Mouse (Mus musculus) embryo, embryonic 9.5 days (tissue): ENCODE results near the gene Bfar.
A peak's percentile ranks its signal among the peaks of the same experiment; 100 is the strongest.
"Not testable (repeated sequence)": the region's sequence is repeated elsewhere in the genome, so short reads cannot be mapped to it uniquely, and the experiment has no call there.

ENCODE experiments used
- DNase-seq: peaks from one replicate; pipeline ENCODE4 v3.0.0-alpha.2; 2017; ENCODE audit errors: extremely low spot score

Bfar gene

GRCm38 (mm10) chr16:13671685-13672385 lies at the start of gene Bfar, which contains the start of gene 3110001I22Rik:
Bfar (plus strand) TSS chr16:13671858.
3110001I22Rik (plus strand) TSS chr16:13671929.
- DNase-seq, result peak; percentile 92

GRCm38 (mm10) chr16:13628345-13628744 lies 43.3 kb upstream of the Bfar start:
- DNase-seq, result peak; percentile 15

- DNase-seq, result not testable (repeated sequence)
Measured at GRCm38 (mm10) chr16:13638198-13638597, 33.5 kb upstream of the Bfar start.

DNA sequence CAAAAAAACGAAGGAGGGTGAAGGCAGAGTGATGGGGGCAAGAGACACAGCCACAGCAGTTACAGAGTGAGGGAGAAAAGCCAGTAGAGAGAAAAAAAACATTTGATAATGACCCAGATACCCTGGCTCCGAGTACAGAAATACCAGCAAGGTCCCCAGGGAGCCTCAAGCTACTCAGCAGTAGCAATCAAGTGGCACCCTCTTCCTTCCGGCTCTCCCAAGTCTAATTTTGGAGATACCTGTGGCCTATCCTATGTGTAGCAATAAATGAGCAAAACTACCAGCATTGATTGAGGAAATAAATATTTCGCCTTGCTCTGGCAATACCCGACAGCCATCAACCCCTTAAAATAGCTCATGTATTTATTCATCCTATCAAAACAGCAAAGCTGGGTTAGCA lies 32.1 kb upstream of the Bfar start:
- no peak for DNase-seq

GRCm38 (mm10) chr16:13640064-13640463 lies 31.6 kb upstream of the Bfar start:
- peak; percentile 17 for DNase-seq

DNA sequence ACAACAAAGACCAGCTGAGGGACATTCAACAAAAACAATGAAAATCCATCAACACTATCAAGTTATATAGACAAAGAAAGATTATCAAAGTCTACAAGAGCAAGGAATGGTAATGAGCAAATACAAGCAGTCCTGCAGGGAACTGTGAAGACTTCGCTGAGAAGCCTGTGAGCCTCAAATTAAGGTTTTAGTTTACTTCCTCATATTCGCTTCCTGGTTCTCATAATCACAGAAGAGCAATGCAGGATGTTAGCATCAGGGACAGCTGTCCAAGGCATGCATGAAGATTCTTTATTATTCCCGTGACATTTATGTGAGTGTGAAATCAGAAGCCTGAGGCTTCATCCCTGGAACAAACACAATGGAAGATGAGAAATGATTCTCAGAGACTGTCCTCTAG lies 27.2 kb upstream of the Bfar start:
- DNase-seq, result no peak

DNA sequence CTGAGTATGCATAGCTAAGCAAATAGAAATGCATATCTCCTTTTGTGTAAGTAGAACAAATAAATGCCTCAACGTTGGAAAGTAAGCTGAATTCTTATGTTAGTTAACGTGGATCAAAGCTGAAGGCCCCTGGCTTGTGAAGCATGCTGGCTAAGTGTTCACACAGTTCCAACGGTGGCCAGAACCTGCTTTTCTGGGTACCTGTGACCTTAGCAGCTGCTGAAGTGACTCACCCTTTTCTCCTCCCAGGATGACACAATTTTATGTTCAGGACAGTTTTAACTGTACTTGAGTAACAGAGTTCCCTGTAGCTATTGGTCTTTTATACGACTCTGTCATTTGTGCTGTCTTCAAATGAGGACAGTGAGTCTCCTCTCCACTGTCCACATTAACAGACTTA lies 25.7 kb upstream of the Bfar start:
- no peak for DNase-seq

DNA sequence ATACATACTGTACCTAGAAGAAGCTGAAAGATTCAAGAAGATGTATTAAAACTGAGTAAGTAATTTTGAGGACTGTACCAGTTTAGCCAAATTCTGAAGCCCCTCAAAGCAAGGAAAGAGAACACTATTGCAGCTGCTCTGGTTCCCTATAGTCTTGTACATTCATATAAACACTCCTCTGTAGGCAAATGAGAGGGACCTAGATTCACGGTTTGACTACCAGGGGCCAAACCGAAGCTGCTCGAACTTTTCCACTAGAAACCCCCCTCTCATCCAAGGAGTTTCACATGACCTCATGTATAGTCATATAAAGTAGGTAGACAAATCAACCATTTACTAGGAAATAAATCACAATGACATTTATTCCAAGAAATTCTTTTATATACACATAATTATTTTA lies 12.8 kb upstream of the Bfar start:
- DNase-seq, result no peak

GRCm38 (mm10) chr16:13660736-13661135 lies 10.9 kb upstream of the Bfar start:
- no peak for DNase-seq

GRCm38 (mm10) chr16:13667878-13668343 lies 3.7 kb upstream of the Bfar start, which contains the start of gene Parn:
Parn (minus strand) TSS chr16:13668170.
- DNase-seq, result peak; percentile 90

- DNase-seq, result no peak
Measured at GRCm38 (mm10) chr16:13668402-13669108, 3.1 kb upstream of the Bfar start.

DNA sequence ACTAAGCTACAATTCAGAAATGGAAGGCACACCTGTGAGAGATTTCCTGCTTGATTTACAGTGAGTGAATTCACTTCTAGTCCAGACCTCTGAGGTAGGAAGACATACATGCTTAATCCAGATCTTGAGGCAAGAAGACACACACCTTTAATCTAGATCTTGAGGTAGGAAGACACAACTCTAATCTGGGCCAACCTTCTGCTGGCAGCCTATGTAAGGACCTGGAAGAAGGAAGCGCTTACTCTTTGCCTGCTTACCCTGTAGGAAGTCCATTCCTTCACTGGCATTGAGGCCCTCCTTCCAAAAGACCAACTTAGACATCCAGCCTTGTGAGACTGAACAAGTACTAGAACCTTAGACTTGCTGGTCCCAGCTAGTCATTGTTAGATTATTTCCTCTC lies 2.4 kb upstream of the Bfar start:
- no peak for DNase-seq

DNA sequence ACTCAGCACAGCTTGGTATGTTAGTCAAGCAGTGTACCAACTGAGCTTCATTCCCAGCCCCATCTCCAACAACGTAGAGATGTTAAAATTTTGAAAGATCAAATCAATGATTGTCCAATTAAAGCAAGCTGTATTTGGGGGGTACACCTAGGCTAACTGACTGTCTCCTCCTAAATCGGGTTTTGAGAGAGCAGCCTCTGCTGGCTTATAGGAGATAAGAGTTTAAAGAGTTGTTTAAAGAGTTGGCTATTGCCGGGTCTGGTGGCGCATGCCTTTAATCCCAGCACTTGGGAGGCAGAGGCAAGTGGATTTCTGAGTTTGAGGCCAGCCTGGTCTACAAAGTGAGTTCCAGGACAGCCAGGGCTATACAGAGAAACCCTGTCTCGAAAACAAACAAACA lies 762 bp upstream of the Bfar start:
- DNase-seq, result not testable (repeated sequence)

DNA sequence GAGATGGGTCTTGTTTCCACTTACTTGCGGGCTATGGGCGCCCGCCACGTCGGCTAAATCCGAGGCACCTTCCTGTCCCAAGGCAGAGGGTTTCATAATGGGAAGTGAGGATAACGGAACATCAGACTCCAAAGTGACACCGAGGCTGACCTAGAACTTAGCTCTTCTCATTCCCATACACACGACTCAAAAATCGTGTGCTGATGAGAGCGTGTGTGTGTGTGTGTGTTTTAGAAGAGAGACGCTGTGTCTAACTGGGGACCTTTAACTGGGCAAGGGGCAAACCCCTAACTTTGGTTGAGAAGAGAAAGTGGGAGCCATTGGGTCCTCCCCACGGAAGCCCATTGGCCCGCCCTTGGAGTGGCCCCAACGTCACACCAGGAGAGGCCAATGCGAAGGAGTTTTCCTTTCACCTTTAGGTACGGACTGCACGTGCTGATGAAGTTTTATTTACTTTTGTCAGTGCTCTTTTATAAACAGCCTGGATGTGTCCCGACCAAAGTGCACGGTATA lies 784 bp downstream of the Bfar start:
- peak; percentile 54 for DNase-seq

DNA sequence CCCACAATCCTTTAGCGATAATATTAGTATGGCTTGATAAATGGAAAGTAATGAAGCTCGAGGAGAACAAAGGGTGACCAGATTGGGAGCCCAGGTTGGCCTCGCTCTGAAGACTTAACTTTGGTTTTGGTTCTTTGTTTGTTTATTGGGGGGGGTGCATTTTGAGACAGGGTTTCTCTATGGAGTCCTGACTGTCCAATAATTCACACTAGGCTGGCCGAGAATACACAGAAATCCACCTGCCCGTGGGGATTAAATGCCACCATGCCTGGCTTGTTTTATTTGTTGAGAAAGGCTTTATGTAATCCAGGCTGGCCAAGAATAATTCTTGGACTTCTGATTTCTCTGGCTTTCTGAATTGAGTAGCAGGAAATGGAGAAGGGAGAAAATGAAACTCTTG lies 1.5 kb downstream of the Bfar start:
- DNase-seq, result no peak

GRCm38 (mm10) chr16:13674511-13674910 lies 2.9 kb downstream of the Bfar start:
- no peak for DNase-seq

GRCm38 (mm10) chr16:13678601-13679319 lies 7.1 kb downstream of the Bfar start:
- DNase-seq, result no peak

DNA sequence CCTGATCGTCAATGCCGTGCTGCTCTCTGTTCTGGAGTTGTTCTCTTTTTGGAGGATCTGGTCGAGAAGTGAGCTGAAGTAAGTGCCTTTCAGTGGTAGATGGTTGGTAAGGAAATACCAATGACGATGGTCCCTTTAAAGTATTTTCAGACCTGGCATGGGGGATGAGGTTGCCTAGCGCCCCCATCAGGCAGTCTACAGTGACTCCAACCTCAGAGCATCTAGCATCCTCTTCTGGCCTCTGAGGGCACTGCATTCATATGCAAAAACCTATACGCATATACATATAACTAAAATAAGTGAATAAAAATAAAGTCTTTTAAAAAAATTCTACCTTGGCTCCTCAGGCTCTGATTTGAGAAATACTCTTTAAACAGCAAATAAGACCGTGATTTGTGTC lies 27.3 kb downstream of the Bfar start:
- DNase-seq, result no peak

DNA sequence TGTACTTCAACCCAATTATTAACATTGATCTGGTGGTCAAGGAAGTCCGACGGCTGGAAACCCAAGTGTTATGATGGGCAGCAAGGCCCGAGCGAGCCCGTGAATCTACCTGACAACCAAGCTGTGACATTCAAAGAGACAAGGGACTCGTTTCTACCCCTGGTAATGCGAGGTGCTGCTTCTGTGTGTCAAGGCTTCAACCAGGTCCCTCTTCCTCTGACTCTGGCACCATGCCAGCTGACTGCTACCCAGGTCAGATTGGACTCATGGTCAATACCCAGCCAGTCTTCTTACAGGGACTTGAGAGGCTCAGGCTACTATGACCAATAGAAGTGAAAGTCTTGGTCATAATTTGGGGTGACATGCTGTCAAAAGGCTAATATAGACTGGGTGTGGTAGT lies 30.5 kb downstream of the Bfar start:
- no peak for DNase-seq

DNA sequence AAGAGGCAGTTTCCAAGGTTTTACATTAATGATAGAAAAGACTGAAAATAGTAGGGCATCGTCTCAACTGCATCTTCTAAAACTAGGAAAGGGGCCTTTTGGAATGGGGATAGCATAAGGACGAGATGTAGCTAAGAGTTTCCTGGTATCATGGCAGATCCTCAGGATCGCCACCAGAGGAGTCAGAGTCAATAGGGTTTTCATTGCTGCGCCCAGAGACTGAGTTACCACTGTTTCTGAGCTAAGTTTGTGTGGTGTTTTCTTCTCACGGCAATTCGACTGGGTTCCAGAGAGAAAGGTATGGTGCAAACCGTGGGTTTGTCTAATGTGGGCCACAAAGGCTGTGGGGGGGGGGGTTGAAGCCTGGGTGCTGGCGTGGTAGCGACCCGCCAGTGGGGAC lies 33.0 kb downstream of the Bfar start:
- DNase-seq, result no peak

- DNase-seq, result no peak
Measured at GRCm38 (mm10) chr16:13714910-13715309, 43.3 kb downstream of the Bfar start.

DNA sequence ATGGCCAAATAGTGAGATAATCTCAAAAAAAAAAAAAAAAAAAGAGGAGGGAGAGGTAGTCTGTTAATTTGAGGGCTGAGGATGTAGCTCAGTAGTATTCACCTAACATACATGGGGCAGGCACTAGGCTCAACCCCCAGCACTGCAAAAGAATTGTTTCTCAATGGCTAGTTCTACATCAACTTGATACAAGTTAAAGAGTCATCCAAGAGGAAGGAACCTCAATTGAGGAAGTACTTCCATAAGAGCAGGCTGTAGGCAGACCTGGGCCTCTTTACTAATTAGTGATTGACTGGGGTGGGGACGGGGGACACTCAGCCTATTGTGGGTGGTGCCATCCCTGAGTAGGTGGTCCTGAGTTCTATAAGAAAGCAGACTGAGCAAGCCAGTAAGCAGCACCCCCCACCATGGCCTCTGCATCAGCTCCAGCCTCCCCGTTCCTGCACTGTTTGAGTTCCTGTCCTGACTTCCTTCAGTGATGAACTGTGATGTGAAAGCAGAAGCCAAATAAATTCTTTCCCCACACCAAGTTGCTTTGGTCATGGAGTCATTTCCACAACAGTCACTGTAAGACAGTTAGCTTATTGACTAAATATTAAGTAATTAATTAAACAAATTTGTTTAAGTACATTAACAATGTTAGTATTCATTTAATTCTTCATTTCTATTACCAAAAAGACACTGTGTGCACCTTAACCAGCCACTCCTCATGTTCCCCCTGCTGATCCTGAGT lies 45.3 kb downstream of the Bfar start:
- no peak for DNase-seq
